Mouse (Mus musculus) layer of hippocampus, adult 18-20 months (tissue): ENCODE results near the gene Cbfa2t3. TPM values are rescaled to one million over a fixed set of nuclear protein-coding genes. Genes with fewer than 3 reads are reported as not detected.

Experiments
- DNase-seq, 2 experiments: peaks; one replicate each; pipeline ENCODE4 v3.0.0; 2022; ENCODE audit warnings: low spot score in 2 of 2
- total RNA-seq, 2 experiments: library from RNA; stranded (reverse); gene quantifications; 2 replicates each; pipeline ENCODE4 v1.2.3; 2021

The Cbfa2t3 gene
- total RNA-seq, 2 experiments from 2014 or later: 46.3 to 52.5 TPM

DNA sequence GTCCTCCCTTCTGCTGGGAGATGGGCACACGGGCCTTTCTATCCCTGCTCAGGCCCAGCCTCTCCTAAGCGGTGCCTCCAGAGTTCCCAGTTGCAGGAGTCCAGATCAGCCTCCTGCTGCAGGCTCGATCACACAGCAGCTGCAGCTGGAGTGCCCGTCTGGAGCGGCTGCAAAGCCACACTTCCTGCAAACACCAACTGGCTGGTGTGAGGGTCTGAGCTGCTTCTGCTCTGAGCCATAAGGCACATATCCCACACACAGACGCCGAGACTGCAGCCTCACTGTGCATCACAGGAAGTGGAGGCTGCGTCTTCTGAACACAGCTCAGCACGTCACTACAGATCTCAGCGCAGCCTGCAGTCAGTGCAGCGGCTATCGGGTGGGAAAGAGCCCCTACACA lies 32.1 kb downstream of the Cbfa2t3 start:
- peak; percentile 60 to 78 for DNase-seq

DNA sequence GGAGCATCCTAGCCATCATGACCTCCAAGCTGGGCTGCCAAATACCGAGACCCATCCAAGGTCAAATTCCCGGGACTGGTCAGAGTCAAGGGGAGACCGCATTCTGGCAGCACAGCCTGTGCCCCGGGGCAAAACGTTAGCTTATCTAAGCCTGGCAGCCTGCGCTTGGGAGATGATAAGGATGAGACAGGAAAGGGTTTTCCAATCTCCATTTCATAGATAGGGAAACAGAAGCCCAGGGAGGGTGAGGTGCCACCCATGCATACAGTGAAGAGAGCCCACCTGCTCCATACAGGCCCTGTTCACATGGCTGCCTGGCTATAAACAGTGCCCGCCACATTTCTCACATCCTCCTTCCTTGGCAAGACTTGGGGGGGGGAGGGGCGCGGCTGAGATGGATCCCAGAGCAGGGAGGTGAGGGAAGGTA lies 32.6 kb downstream of the Cbfa2t3 start:
- no peak for DNase-seq

DNA sequence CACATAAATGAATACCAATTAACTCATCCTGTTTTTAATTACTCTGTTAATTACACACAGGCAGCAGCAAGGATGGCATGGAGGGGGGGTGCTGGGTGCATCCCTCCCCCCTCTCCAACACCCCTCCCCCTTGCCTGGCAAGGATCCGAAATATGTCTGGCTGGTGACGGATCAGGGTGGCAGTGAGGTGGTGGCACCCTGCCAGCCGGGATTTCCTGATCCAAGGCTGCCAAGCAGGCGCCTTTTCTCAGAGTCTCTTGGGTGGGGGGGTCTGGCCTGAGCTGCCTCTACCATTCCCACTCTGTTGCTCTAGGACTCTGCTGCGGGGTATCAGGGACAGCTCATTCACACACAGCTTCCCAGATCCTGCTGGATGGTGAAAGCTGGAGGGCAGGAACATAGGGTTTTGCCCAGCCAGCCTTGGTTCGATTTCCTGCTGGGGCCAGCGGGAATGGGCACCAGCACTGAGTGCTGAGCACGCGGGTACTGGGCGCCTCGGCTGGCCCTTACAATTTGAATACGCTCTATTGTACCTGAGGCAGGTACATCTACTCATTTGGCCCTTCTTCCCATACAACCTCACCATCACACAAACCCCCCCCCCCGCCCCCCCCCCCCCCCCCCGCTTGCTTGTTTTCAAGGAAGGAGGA lies 33.1 kb downstream of the Cbfa2t3 start:
- no peak for DNase-seq

DNA sequence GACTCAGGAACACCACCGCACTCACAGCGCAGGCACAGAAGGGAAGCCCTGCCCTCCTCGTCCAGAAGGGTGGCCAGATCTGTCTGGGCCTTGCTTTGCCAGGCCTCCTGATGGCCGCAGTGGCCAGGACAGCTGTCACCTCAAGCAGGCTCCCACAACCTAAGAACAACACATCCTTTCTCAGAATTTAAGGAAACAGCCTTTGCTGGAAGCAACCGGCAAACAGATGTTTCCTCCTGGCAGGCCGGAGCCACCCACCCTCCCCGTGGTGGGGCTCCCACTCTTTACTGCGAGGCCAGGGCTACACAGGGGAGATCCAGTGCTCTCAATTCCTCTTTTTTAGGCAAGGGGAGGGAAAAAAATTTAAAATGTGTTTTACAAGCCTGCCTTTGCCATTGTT lies 33.7 kb downstream of the Cbfa2t3 start:
- no peak for DNase-seq

DNA sequence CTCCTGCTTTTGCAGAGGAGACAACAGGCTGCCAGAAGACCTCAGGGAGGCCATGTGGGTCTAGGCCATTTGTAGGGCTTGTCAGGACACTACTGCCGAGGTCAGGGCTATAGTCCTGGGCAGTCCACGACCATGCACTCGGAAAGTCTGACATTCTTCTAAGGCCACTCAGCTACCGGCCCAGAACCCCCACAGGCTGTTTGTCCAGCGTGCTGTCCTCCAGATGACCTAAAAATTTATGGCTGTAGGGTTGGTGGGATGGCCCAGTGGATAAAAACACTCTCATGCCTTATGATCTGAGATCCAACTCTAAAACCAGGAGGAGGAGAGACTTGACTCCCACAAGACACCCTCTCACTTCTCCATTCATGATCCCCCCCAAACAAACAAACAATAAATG lies 35.2 kb downstream of the Cbfa2t3 start:
- DNase-seq: no peak

DNA sequence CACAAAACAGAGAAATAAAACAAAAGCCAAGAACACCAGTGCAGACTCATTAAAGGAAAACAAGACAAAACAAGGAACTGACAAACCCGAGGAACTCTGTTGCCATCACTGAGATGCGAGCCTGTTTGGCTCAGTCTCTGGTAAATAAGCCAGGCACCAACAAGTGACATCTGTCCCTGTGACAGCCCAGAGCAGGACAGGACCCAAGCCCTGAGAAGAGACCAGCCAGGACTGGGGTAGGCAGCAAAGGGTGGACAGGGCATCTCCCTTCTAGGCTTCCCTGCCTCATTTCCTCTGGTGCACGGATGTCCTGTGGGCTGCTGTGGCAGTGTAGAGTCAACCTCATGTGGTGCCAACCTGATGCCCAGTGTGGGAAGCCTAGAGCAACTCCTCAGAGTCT lies 35.8 kb downstream of the Cbfa2t3 start:
- DNase-seq: no peak

DNA sequence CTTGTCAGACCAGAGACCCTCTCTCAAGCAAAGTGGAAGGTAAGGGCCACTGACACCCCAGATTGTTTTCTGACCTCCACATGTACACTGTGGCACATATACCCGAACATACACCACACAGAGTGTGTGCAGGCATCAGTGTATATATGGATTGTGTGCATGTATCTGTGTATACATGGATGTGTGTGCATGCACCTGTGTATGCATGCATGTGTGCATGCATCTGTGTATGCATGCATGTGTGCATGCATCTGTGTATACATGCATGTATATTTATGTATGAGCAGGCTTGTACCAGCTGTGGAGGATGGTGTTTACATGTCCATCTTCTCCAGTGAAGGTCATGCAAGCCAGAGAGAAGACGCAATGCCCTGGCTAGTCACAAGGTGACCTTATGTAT lies 37.0 kb downstream of the Cbfa2t3 start:
- DNase-seq: no peak

DNA sequence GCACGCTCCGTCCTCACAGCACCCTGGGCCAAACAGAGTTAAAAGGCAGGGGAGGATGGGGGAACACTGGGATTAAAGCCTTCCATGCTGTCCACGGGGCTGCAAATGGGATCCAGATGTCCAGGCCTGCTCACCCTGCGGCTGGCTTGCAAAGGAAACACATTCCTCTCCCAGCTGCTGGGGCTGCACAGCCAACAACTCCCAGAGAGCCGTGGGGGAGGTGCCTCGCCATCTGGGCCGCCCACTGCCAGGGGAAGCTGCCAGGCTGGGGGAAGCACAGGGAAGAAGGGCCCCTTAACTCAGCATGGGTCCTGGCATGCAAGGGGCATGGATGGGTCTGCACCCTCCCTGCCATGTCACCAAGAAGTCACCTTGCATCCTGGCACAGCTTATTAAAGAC lies 37.8 kb downstream of the Cbfa2t3 start:
- peak; percentile 74 to 83 for DNase-seq

DNA sequence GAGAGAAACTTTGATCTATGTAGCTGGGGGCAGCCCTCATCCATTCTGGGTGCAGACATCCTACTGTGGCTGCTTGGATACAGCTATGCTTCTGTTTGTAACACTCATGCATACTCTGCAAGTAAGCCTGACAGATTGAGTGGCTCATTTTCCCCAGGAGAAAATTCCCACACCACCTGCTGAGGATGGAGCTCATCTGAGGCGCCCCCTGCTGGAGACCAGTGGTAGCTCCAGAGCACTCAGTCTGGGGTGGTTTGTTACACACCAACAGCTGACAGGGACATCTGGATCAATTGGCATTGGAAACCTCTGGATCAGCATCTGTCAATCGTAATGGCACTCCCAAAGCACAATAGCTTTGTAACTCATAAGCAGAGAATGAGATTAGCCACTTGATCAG lies 38.9 kb downstream of the Cbfa2t3 start:
- peak in 1 of 2 experiments; percentile 57 for DNase-seq

DNA sequence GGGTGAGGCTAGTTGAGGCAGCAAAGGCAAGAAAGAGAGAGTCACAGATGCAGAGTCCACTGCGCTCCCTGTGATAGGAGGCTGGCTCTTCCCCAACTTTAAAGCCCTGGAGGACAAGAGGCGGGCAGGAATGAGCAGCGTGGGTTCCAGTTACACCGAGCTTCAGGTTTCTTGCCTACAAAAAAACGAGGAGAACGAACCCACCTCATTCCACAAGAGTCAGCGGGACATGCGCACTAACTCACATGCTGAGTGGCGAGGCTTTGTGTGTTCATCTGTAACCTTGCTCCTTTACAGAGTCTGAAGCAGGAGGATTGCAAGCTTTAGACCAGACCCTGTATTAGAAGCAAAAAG lies 40.1 kb downstream of the Cbfa2t3 start:
- DNase-seq: no peak

DNA sequence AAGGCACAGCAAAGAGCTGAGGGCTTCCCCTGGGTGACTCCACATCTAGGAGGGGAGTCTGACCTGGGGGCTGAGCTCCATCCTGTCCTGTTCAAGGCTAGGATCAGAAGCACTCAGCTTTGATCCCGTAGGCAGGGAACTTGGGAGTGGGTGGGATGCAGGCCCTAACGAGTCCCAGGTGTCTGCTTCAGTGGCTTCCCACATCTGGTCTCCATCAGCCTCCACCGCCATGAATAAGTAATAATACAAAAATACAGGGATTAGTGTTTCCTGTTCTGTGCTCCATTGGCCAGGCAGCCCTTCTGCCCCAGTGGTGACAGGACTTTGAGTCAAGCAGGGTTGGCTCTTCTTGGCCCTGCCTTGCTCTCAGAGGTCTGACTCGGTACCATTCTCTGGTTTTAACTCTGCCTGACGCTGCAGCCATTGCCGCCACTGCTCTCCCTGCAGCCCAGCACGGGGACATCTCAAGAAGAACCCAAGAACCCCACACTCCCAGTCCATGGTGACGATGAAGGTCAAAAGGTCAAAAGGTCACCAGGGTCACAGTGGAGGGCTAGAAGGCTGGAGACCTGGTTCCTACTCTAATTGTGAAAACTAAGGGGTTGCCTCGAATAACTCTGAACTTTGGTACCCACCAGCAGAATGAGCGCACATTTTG lies 40.6 kb downstream of the Cbfa2t3 start:
- no peak for DNase-seq

DNA sequence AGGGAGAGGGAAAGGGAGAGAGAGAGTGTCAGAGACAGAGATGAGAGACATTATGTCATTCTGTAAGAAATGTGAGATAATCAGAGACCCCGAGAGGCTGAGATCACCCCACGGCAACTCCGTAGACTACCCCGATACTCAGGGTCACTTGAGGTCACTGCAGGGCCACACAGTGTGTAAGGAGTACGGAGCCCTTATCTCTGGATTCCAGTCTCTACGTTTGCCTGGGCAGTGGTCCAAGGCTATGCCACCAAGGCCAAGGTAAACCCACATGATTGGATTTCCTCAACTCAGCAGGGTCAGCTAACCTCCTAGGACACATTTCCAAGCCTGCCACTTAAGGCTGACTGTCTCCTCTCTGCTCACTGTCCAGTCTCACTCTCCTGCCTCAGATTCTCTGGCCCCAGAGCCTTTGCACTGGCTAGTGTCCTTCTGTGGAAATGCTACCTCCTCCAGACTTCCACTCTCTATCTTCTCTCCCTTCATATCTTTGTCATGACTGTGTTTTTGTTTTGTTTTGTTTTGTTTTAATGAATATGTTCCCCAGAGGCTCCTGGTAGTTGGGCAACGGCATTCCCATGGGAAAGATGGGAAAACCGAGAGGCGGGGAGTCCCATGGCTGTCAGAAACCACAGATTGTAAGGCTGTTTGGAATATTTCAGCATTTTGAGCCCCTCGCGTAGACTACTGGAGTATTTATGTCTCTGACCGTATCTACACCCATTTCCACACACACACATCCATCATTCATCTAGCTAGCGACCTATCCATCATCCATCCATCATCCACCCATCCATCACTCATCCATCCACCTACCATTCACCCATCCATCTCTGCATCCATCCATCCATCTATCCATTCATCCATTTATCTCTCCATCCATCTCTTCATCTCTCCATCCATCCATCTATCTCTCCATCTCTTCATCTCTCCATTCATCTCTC lies 42.6 kb downstream of the Cbfa2t3 start:
- DNase-seq: no peak

DNA sequence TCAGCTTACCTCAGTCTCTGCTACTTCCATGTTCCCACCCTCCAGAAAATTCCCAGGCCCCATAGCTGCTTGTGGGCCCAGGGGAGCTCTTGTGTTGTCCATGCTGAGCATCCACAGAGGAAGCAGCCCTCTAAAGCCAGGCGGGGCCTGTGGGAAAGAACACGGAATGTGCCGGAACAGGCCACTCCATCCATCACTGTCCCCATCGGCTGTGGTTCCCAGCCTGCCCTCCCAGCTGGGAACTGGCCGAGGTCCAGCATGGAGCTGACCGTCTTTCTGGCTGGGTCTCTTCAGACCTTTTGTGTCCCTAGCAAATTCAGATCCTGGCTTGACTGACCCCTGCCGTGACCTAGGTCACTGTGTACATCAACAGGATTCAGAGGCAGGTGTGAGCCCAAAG lies 44.1 kb downstream of the Cbfa2t3 start:
- no peak for DNase-seq

DNA sequence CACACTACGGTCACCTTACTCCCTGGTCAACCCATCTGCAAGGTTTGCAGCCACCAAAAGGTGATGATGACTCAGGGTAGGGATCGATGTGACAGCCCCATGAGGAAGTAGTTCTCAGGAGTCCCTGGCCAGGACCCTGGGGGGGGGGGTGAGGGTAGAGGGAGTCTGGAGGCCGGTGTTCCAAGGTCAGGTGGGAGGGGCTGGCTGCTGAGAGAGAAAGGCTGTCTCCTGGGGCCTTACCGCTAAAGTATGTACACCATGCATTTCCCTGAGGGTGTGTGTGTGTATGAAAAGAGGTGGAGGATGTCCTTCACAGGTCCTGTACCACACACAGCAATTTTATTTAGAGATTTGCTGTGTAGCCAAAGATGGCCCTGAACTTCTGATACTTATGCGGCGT lies 46.3 kb downstream of the Cbfa2t3 start:
- no peak for DNase-seq

DNA sequence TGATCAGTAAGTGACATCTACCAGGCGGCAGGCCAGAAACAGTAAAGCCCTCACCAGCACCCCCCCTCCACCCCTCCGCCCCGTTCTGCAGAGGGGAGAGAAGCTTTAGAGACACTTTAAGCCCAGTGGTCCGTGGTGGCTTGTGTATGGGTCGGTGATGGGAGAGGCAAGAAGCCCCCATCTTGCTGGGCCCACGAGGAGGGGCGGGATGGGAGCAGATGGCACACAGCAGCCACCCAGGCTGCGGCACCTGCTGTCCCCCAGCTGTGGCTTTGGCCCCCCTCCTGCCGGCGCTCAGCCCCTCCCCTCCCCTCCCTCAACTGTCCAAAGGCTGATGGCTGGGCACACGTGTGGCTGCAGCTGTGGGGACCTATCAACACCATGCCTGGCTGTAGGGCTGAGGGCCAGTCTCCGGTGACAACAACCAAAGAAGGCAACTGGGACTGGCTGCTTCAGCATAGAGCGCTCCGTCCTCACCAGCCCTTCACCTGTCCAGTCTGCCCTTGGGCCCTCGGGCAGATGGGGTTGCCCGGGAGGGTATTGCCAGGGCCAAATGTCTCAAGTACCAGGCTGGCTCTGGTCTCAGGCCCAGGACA lies 47.5 kb downstream of the Cbfa2t3 start:
- DNase-seq: no peak

DNA sequence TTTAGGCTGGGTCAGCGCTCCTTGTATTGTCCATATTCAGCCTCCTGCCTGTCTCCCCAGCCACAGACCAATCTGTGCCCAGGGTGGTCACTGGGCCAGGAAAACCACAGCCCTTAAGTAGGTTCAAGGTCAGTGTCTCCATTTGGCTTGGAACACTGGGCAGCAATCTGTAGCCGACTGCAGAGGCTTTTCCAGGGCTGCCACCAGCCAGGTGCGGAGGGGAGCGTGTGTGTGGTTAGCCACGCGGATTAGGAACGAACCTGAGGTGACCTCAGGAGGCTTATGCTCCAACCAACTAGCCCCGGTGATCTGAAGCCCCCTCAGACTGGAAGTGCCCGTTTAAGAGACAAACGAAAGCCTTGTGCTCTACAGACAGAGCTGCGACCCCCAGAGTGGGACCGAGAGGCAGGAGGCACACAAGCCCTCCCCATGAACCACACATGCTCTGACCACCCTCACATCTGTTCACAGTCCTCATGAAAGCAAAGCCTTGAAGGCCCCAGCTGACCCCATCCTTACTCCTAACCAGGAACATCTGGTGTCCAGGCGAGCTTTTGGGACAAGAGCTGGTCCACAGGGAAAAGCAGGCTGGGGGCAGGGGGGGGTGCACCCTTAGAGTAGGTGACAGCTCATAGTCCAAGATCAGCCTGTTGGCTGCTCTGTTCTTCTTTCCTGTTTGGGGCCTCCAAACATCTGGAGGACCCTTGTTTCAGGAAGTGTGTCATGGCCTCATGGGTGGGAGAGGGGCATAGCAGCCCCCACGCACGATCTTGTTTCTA lies 50.5 kb downstream of the Cbfa2t3 start:
- DNase-seq: no peak

DNA sequence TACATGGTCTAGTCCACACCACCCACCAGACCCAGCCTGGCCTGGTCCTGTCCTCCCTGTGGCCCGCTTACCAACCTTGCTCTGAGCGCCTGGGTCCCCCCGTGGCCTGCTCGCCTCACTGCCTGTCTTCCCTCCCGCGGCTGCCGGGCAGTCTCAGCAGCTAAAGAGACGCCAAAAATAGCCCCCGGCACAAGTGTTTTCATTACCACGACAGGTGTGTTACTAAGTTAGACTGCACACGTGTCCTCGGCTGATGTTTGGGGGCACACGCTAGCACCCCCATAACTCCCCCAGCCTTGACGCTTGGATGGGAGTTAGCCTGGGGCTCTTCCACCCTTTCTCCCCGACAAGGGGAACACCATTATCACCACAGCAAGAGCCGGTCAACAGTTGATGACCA lies 52.6 kb downstream of the Cbfa2t3 start:
- no peak for DNase-seq

DNA sequence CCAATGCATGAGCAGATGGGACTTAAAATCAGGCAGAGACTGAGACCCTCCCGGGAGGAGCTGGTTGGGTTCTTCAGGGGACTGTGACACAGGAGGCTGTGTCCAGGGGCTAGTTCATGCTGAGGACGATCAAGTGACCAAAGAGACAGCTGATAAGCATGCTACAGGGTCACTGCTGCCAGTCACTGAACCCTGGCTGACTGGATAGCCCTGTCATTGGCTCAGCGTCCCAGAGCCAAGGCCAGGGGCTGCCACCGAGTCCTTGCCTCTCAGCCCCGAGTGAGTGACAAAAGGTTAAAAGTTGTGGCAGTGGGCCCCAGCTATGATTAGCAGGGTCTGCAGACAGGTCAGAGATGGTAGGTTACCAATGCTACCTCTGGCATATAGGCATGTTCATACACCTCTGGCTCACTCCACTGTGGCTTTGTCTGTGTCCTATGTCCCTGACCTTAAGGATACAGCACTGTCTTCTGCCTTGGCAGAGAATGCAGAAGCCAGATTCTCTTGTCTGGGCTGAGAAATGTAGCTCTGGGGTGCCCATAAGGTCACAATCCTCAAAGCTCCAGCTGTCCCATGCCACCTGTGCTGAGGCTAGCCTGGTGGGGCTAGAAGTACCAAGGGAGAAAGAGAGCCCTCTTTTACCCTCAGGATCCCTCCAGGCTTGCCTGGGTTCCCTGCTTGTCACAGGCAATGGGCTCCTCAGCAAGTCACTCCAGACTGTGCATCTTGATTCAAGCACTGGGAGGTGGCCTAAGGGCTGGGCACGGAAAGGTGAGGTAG lies 54.5 kb downstream of the Cbfa2t3 start:
- DNase-seq: no peak

DNA sequence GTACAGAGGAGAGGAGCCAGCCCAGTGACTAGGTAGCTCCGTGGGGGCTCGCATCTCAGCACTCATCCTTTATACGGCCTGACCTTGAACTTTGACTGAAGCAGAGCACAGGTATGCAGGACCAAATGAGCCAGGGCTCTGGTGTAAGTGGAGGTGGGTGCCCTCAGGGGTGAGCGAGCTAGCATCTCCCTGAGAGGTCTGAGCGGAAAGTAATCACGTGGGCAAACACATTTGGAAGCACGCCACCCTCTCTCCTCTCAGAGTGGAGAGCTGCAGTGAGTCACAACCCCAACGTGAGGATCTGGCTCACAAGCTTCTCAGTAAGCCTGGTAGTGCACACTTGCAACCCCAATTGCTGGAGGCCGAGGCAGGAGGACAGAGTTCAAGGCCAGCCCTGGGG lies 56.8 kb downstream of the Cbfa2t3 start:
- DNase-seq: peak; percentile 36 to 62

DNA sequence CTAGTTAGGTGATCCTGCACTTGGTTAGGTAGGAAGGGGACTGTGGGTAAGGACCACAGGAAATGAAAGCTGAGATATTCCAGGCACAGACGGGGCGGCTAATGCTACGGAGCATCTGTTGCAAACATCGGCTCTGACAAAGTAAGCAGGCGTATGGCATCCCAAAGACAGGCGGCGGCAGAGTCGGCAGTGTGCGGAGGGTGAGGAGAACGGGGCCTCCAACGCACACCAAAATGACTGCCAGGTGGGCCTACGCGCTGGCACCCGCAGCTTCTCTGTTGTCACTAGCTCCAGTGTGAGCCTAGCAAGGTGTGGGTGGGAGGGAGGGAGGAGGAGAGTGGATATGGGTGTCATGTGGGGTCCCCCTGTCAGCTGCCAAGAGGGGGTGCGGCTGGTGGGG lies 57.5 kb downstream of the Cbfa2t3 start:
- peak; percentile 84 to 92 for DNase-seq
